Mouse (Mus musculus) liver, embryonic 15.5 days (tissue): ENCODE results near the gene Dgkh. TPM values are rescaled to one million over a fixed set of nuclear protein-coding genes. Genes with fewer than 3 reads are reported as not detected.

Experiments used
- ATAC-seq: fragments of 200-750 bp; cut with Nextera tagmentation; 2 replicates; pipeline ENCODE4 v1.8.0; 2017; ENCODE audit warnings: moderate number of reproducible peaks, mild to moderate bottlenecking, moderate library complexity; ENCODE audit not compliant: insufficient read depth
- H3K27ac ChIP-seq: fragments of 300-500 bp; sonication (generic); replicated peaks from 2 replicates; pipeline ENCODE4 v1.5.1; 2015; ENCODE audit warnings: mild to moderate bottlenecking, inconsistent platforms
- H3K27me3 ChIP-seq: fragments of 300-500 bp; sonication (generic); 2 replicates; pipeline ENCODE4 v1.6.1; 2015; ENCODE audit warnings: mild to moderate bottlenecking, inconsistent platforms
- H3K36me3 ChIP-seq: fragments of 300-500 bp; sonication (generic); replicated peaks from 2 replicates; pipeline ENCODE4 v1.6.1; 2015; ENCODE audit warnings: moderate library complexity, mild to moderate bottlenecking, inconsistent platforms
- H3K4me1 ChIP-seq: fragments of 300-500 bp; sonication (generic); replicated peaks from 2 replicates; pipeline ENCODE4 v1.6.1; 2015; ENCODE audit warnings: inconsistent platforms
- H3K4me2 ChIP-seq: fragments of 300-500 bp; sonication (generic); 2 replicates; pipeline ENCODE4 v1.6.1; 2015; ENCODE audit warnings: moderate library complexity, mild to moderate bottlenecking, inconsistent platforms
- H3K4me3 ChIP-seq: fragments of 300-500 bp; sonication (generic); replicated peaks from 2 replicates; pipeline ENCODE4 v1.5.1; 2015; ENCODE audit warnings: mild to moderate bottlenecking, inconsistent platforms
- H3K9ac ChIP-seq: fragments of 300-500 bp; sonication (generic); 2 replicates; pipeline ENCODE4 v1.6.1; 2015; ENCODE audit warnings: moderate library complexity, mild to moderate bottlenecking, inconsistent platforms
- H3K9me3 ChIP-seq: fragments of 300-500 bp; sonication (generic); replicated peaks from 2 replicates; pipeline ENCODE4 v1.6.1; 2016; ENCODE audit warnings: inconsistent platforms
- WGBS: fragments of 180-500 bp; shearing (Covaris S2); methylation state at CpG from one replicate; pipeline ENCODE4 v1.1.7; 2015; ENCODE audit warnings: mixed read lengths; ENCODE audit not compliant: insufficient replicate concordance; 5-methylcytosine and 5-hydroxymethylcytosine counted together
- polyA plus RNA-seq: library from polyadenylated mRNA; unstranded; fragments of >200 nt; fragmentation: Nextera tagmentation; extraction: Ambion mirVana; gene quantifications from 2 replicates; pipeline ENCODE4 v1.2.1, GENCODE M21; 2015

The Dgkh gene
- polyA plus RNA-seq, 1 experiment from 2014 or later = 0.25 TPM

- Histone ChIP-seq H3K9ac (no peak overlapping the region), H3K9me3 (no peaks in the 10 kb centered on the region), H3K36me3 (no peaks in the 10 kb centered on the region), H3K27me3 (no peaks in the 10 kb centered on the region), H3K4me3 (no peak overlapping the region), H3K4me1 (no peaks in the 10 kb centered on the region), H3K4me2 (no peak overlapping the region), H3K27ac (no peak overlapping the region)
- ATAC-seq = no peak
- 80% methylated on average over 8 of the region's 8 CpGs for WGBS
Observed at GRCm38 (mm10) chr14:78694121-78694520, 38.5 kb downstream of the Dgkh start.

- Histone ChIP-seq H3K4me2 (no peak overlapping the region), H3K9ac (no peak overlapping the region), H3K4me3 (no peak overlapping the region), H3K9me3 (no peaks in the 10 kb centered on the region), H3K36me3 (no peaks in the 10 kb centered on the region), H3K27ac (no peak overlapping the region), H3K27me3 (no peaks in the 10 kb centered on the region), H3K4me1 (no peaks in the 10 kb centered on the region)
- no peak for ATAC-seq
- WGBS = 35% methylated on average over 4 of the region's 4 CpGs
Observed at GRCm38 (mm10) chr14:78692602-78693001, 40.0 kb downstream of the Dgkh start.

- 36% methylated on average over 5 of the region's 5 CpGs for WGBS
- ATAC-seq = no peak
Observed at GRCm38 (mm10) chr14:78691926-78692487, 40.6 kb downstream of the Dgkh start.

GRCm38 (mm10) chr14:78690883-78691282 lies 41.7 kb downstream of the Dgkh start:
- Histone ChIP-seq H3K4me3 (no peak overlapping the region), H3K27me3 (no peaks in the 10 kb centered on the region), H3K9me3 (no peaks in the 10 kb centered on the region), H3K27ac (no peak overlapping the region), H3K36me3 (no peaks in the 10 kb centered on the region), H3K4me1 (no peaks in the 10 kb centered on the region), H3K9ac (no peak overlapping the region), H3K4me2 (no peak overlapping the region)
- 52% methylated on average over 1 of the region's 1 CpGs for WGBS
- ATAC-seq = no peak

More at GRCm38 (mm10) chr14:78691926-78692487, 40.6 kb downstream of the Dgkh start:
- Histone ChIP-seq H3K4me1 (no peaks in the 10 kb centered on the region), H3K9me3 (no peaks in the 10 kb centered on the region), H3K4me3 (no peak overlapping the region), H3K9ac (no peak overlapping the region), H3K27ac (no peak overlapping the region), H3K36me3 (no peaks in the 10 kb centered on the region), H3K27me3 (no peaks in the 10 kb centered on the region), H3K4me2 (no peak overlapping the region)

GRCm38 (mm10) chr14:78690387-78690786 lies 42.2 kb downstream of the Dgkh start:
- Histone ChIP-seq H3K27ac (no peak overlapping the region), H3K9me3 (no peaks in the 10 kb centered on the region), H3K4me3 (no peak overlapping the region), H3K4me2 (no peak overlapping the region), H3K27me3 (no peaks in the 10 kb centered on the region), H3K4me1 (no peaks in the 10 kb centered on the region), H3K36me3 (no peaks in the 10 kb centered on the region), H3K9ac (no peak overlapping the region)
- ATAC-seq = no peak
- 63% methylated on average over 4 of the region's 4 CpGs for WGBS

- Histone ChIP-seq H3K4me1 (no peaks in the 10 kb centered on the region), H3K36me3 (no peaks in the 10 kb centered on the region), H3K9ac (no peak overlapping the region), H3K27ac (no peak overlapping the region), H3K27me3 (no peaks in the 10 kb centered on the region), H3K9me3 (no peaks in the 10 kb centered on the region), H3K4me2 (no peak overlapping the region), H3K4me3 (no peak overlapping the region)
- WGBS = 67% methylated on average over 9 of the region's 9 CpGs
- ATAC-seq = no peak
Observed at GRCm38 (mm10) chr14:78689950-78690349, 42.6 kb downstream of the Dgkh start.

- no peak for ATAC-seq
- H3K9me3 ChIP-seq = no peaks in the 10 kb centered on the region
- H3K4me3 ChIP-seq = no peak overlapping the region
- no peaks in the 10 kb centered on the region for H3K4me1 ChIP-seq
- H3K9ac ChIP-seq = no peak overlapping the region
- H3K4me2 ChIP-seq = no peak overlapping the region
- no peaks in the 10 kb centered on the region for H3K27me3 ChIP-seq
- H3K36me3 ChIP-seq = no peaks in the 10 kb centered on the region
- WGBS = 38% methylated on average over 4 of the region's 4 CpGs
- no peak overlapping the region for H3K27ac ChIP-seq
Observed at GRCm38 (mm10) chr14:78687716-78688115, 44.9 kb downstream of the Dgkh start.

GRCm38 (mm10) chr14:78686701-78687100 lies 45.9 kb downstream of the Dgkh start:
- Histone ChIP-seq H3K4me1 (no peaks in the 10 kb centered on the region), H3K36me3 (no peaks in the 10 kb centered on the region), H3K4me3 (no peak overlapping the region), H3K9me3 (no peaks in the 10 kb centered on the region), H3K27me3 (no peaks in the 10 kb centered on the region), H3K9ac (no peak overlapping the region), H3K4me2 (no peak overlapping the region), H3K27ac (no peak overlapping the region)
- WGBS = 75% methylated on average over 6 of the region's 6 CpGs
- ATAC-seq = no peak

- H3K36me3 ChIP-seq = no peaks in the 10 kb centered on the region
- no peak overlapping the region for H3K4me2 ChIP-seq
- WGBS = 31% methylated on average over 4 of the region's 4 CpGs
- H3K27ac ChIP-seq = no peak overlapping the region
- H3K27me3 ChIP-seq = no peaks in the 10 kb centered on the region
- H3K4me3 ChIP-seq = no peak overlapping the region
- no peak overlapping the region for H3K9ac ChIP-seq
- no peaks in the 10 kb centered on the region for H3K9me3 ChIP-seq
- no peaks in the 10 kb centered on the region for H3K4me1 ChIP-seq
- ATAC-seq = no peak
Observed at GRCm38 (mm10) chr14:78684171-78684570, 48.4 kb downstream of the Dgkh start.

GRCm38 (mm10) chr14:78678981-78679380 lies 53.6 kb downstream of the Dgkh start:
- Histone ChIP-seq H3K4me2 (no peak overlapping the region), H3K9ac (no peak overlapping the region), H3K4me3 (no peak overlapping the region), H3K4me1 (no peaks in the 10 kb centered on the region; the same call in 1 of the 2 replicates), H3K9me3 (no peaks in the 10 kb centered on the region), H3K36me3 (no peaks in the 10 kb centered on the region), H3K27ac (no peak overlapping the region), H3K27me3 (no peaks in the 10 kb centered on the region)
- ATAC-seq = no peak
- WGBS = 25% methylated on average over 3 of the region's 3 CpGs

- no peaks in the 10 kb centered on the region for H3K36me3 ChIP-seq
- H3K4me1 ChIP-seq = no peaks in the 10 kb centered on the region; the same call in 1 of the 2 replicates
- 26% methylated on average over 7 of the region's 7 CpGs for WGBS
- H3K9me3 ChIP-seq = no peaks in the 10 kb centered on the region
- no peak overlapping the region for H3K4me3 ChIP-seq
- H3K9ac ChIP-seq = no peak overlapping the region
- H3K27me3 ChIP-seq = no peaks in the 10 kb centered on the region
- H3K27ac ChIP-seq = no peak overlapping the region
- H3K4me2 ChIP-seq = no peak overlapping the region
- ATAC-seq = no peak
Observed at GRCm38 (mm10) chr14:78677852-78678588, 54.6 kb downstream of the Dgkh start.
